13 mouse cellular contexts compared by ENCODE assay signal in the genomic region with DNA sequence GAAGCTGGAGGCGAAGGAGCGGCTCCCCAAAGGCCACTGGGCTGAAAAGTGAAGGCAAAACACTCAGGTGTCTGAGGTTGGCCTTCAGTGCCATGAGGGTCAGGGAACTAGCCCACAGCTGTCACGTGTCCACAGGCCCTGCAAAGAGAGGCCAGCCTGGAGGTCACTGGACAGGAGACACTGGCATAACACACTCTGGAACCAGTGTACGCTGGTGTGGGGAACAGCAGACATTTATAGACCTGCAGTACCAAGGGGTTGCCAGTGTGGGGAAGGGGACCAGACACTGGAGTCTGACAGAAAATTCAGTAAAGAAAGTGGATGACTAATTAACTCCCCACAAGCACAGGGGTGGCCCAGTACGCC. TPM values are rescaled to one million over a fixed set of nuclear protein-coding genes. Genes with fewer than 3 reads are reported as not detected.
DNase-seq lines count a peak whose midpoint lies in the region; ATAC-seq and TF ChIP-seq lines count a peak whose summit lies in the region.
"Had no signal": no experiment of that assay in that cellular context is flagged by ENCODE, and none has a peak within 500 bp of the region (broad histone marks: within the 10 kb centered on the region; RNA-seq: fewer than 3 reads in every experiment).

No protein-coding gene starts in this region.

- H3K9me3 ChIP-seq in forebrain, embryonic 11.5 days (ENCODE audit: control insufficient read depth, low read length) = no peaks in the 10 kb centered on the region
- H3K9me3 ChIP-seq in forebrain, embryonic 16.5 days (ENCODE audit: control insufficient read depth, low read length) = no peaks in the 10 kb centered on the region
- no peaks in the 10 kb centered on the region for H3K9me3 ChIP-seq in kidney, postnatal 0 days (replicated peaks; ENCODE audit: low read length)
- no peaks in the 10 kb centered on the region for H3K9me3 ChIP-seq in hindbrain, embryonic 16.5 days (ENCODE audit: control insufficient read depth, low read length)
- no peaks in the 10 kb centered on the region for H3K9me3 ChIP-seq in neural tube, embryonic 14.5 days (ENCODE audit: control insufficient read depth, low read length)
- H3K9me3 ChIP-seq: forebrain, embryonic 13.5 days; midbrain, embryonic 15.5 days had no signal

- H3K4me3 ChIP-seq in forebrain, embryonic 11.5 days (ENCODE audit: low read depth, low read length) = no peak overlapping the region
- H3K4me3 ChIP-seq in forebrain, embryonic 16.5 days (replicated peaks; ENCODE audit: low read length) = no peak overlapping the region
- no peak overlapping the region for H3K4me3 ChIP-seq in kidney, postnatal 0 days (replicated peaks; ENCODE audit: low read depth, low read length)
- no peak overlapping the region for H3K4me3 ChIP-seq in hindbrain, embryonic 16.5 days (ENCODE audit: low read length)
- no peak overlapping the region for H3K4me3 ChIP-seq in neural tube, embryonic 14.5 days (ENCODE audit: low read depth, low read length)
- H3K4me3 ChIP-seq: forebrain, embryonic 13.5 days; midbrain, embryonic 15.5 days had no signal

- peaks cover 7% of the 10 kb centered on the region; the same call in 1 of the 2 replicates for H3K4me1 ChIP-seq in forebrain, embryonic 11.5 days (replicated peaks; ENCODE audit: control insufficient read depth, insufficient read depth, low read length)
- H3K4me1 ChIP-seq in forebrain, embryonic 16.5 days (replicated peaks; ENCODE audit: control insufficient read depth, insufficient read depth, low read length) = peaks cover 28% of the 10 kb centered on the region
- H3K4me1 ChIP-seq in kidney, postnatal 0 days (replicated peaks; ENCODE audit: insufficient read depth, low read length) = peaks cover 7% of the 10 kb centered on the region
- peaks cover 21% of the 10 kb centered on the region for H3K4me1 ChIP-seq in hindbrain, embryonic 16.5 days (ENCODE audit: control insufficient read depth, insufficient read depth, low read depth, low read length)
- peaks cover 28% of the 10 kb centered on the region for H3K4me1 ChIP-seq in neural tube, embryonic 14.5 days (ENCODE audit: control insufficient read depth, insufficient read depth, low read length)

- peaks cover 32% of the 10 kb centered on the region for H3K27me3 ChIP-seq in forebrain, embryonic 11.5 days (ENCODE audit: control insufficient read depth, insufficient read depth, low read length)
- no peaks in the 10 kb centered on the region; the same call in 1 of the 2 replicates for H3K27me3 ChIP-seq in forebrain, embryonic 16.5 days (replicated peaks; ENCODE audit: control insufficient read depth, insufficient read depth, low read length)
- no peaks in the 10 kb centered on the region for H3K27me3 ChIP-seq in kidney, postnatal 0 days (ENCODE audit: insufficient read depth, low read length)
- H3K27me3 ChIP-seq in hindbrain, embryonic 16.5 days (replicated peaks; ENCODE audit: control insufficient read depth, insufficient read depth, low read length) = no peaks in the 10 kb centered on the region
- no peaks in the 10 kb centered on the region for H3K27me3 ChIP-seq in neural tube, embryonic 14.5 days (ENCODE audit: control insufficient read depth, insufficient read depth, low read length)

- H3K27ac ChIP-seq in forebrain, embryonic 11.5 days (ENCODE audit: low read depth, low read length) = no peak overlapping the region
- no peak overlapping the region for H3K27ac ChIP-seq in forebrain, embryonic 16.5 days (ENCODE audit: low read length)
- H3K27ac ChIP-seq in kidney, postnatal 0 days = 0 out of 2 replicates have a peak overlapping the region, but pooled peaks have one; percentile 20
- H3K27ac ChIP-seq in hindbrain, embryonic 16.5 days (ENCODE audit: low read depth, low read length) = peak overlapping the region; percentile 37; the same call in 1 of the 2 replicates
- H3K27ac ChIP-seq in neural tube, embryonic 14.5 days (ENCODE audit: low read depth, low read length) = no peak overlapping the region; the same call in 1 of the 2 replicates
- H3K27ac ChIP-seq: forebrain, embryonic 13.5 days; midbrain, embryonic 15.5 days had no signal

- H3K36me3 ChIP-seq in forebrain, embryonic 11.5 days (ENCODE audit: control insufficient read depth, insufficient read depth, low read length) = no peaks in the 10 kb centered on the region
- no peaks in the 10 kb centered on the region for H3K36me3 ChIP-seq in forebrain, embryonic 16.5 days (ENCODE audit: control insufficient read depth, insufficient read depth)
- no peaks in the 10 kb centered on the region for H3K36me3 ChIP-seq in kidney, postnatal 0 days (ENCODE audit: insufficient read depth, low read length)
- no peaks in the 10 kb centered on the region for H3K36me3 ChIP-seq in hindbrain, embryonic 16.5 days (ENCODE audit: control insufficient read depth, insufficient read depth, low read length)
- no peaks in the 10 kb centered on the region for H3K36me3 ChIP-seq in neural tube, embryonic 14.5 days (ENCODE audit: control insufficient read depth, insufficient read depth, low read length)
- H3K36me3 ChIP-seq: midbrain, embryonic 15.5 days had no signal

- ATAC-seq in forebrain, embryonic 11.5 days (replicated peaks; ENCODE audit: low FRiP score) = no peak
- no peak for ATAC-seq in forebrain, embryonic 16.5 days
- peak; percentile 67 for ATAC-seq in kidney, postnatal 0 days (replicated peaks; ENCODE audit: low FRiP score, low read depth)
- peak; percentile 27; the same call in 1 of the 2 replicates for ATAC-seq in hindbrain, embryonic 16.5 days
- peak; percentile 23; the same call in 1 of the 2 replicates for ATAC-seq in neural tube, embryonic 14.5 days (ENCODE audit: low read depth)
- ATAC-seq: forebrain, embryonic 13.5 days; midbrain, embryonic 15.5 days had no signal

- peak; percentile 51 for DNase-seq in forebrain, embryonic 11.5 days (ENCODE audit: low spot score)
- DNase-seq in kidney, postnatal 0 days (ENCODE audit: low spot score) = no peak
- DNase-seq in kidney, postnatal 10 days = no peak
- DNase-seq in lung, postnatal 36 days = no peak
- no peak for DNase-seq in urinary bladder, postnatal 25 days (ENCODE audit: low spot score)
- DNase-seq: cerebellum, adult 8-10 months; gastrocnemius, postnatal 10 days; thymus, adult 2 months had no signal

- no peak overlapping the region for H3K9ac ChIP-seq in forebrain, embryonic 11.5 days (ENCODE audit: low read length)
- H3K9ac ChIP-seq in forebrain, embryonic 16.5 days (replicated peaks; ENCODE audit: low read depth, low read length) = no peak overlapping the region
- H3K9ac ChIP-seq in kidney, postnatal 0 days (ENCODE audit: low read depth, low read length) = no peak overlapping the region
- no peak overlapping the region for H3K9ac ChIP-seq in hindbrain, embryonic 16.5 days (ENCODE audit: low read depth, low read length)
- H3K9ac ChIP-seq in neural tube, embryonic 14.5 days (replicated peaks; ENCODE audit: low read depth, low read length) = no peak overlapping the region
- H3K9ac ChIP-seq: forebrain, embryonic 13.5 days; midbrain, embryonic 15.5 days had no signal

- no peak overlapping the region for H3K4me2 ChIP-seq in forebrain, embryonic 11.5 days (ENCODE audit: low read depth, low read length, severe bottlenecking)
- no peak overlapping the region for H3K4me2 ChIP-seq in forebrain, embryonic 16.5 days (ENCODE audit: low read length)
- H3K4me2 ChIP-seq in kidney, postnatal 0 days (ENCODE audit: low read length) = no peak overlapping the region
- no peak overlapping the region for H3K4me2 ChIP-seq in hindbrain, embryonic 16.5 days (ENCODE audit: low read length)
- H3K4me2 ChIP-seq in neural tube, embryonic 14.5 days (ENCODE audit: low read depth, low read length) = no peak overlapping the region
- H3K4me2 ChIP-seq: forebrain, embryonic 13.5 days; midbrain, embryonic 15.5 days had no signal

- TF ChIP-seq CTCF in kidney, postnatal 0 days (IDR thresholded peaks at IDR 0.05; ENCODE audit: low read depth) = no peak

- 33% methylated on average over 5 of the region's 5 CpGs for WGBS in forebrain, embryonic 11.5 days
- WGBS in forebrain, embryonic 16.5 days = 38% methylated on average over 5 of the region's 5 CpGs
- 42% methylated on average over 5 of the region's 5 CpGs for WGBS in kidney, postnatal 0 days
- WGBS in hindbrain, embryonic 16.5 days = 31% methylated on average over 5 of the region's 5 CpGs
- WGBS in neural tube, embryonic 14.5 days = 25% methylated on average over 5 of the region's 5 CpGs

RNA-seq across cellular contexts. Expression of a gene that starts 8.6 kb away (rescaled TPM):
- polyA plus RNA-seq in forebrain, embryonic 11.5 days (2014; fragmentation: Nextera tagmentation; extraction: Ambion mirVana) = 10.5 and 11.5 TPM in 2 replicates
- polyA plus RNA-seq in forebrain, embryonic 16.5 days (2015; fragmentation: Nextera tagmentation; extraction: Ambion mirVana) = 8.2 and 8.7 TPM in 2 replicates
- 6.2 and 7.6 TPM in 2 replicates for polyA plus RNA-seq in kidney, postnatal 0 days (2015; fragmentation: Nextera tagmentation; extraction: Ambion mirVana)
- polyA plus RNA-seq in hindbrain, embryonic 16.5 days (2015; fragmentation: Nextera tagmentation; extraction: Ambion mirVana) = 41.7 and 59.8 TPM in 2 replicates
- polyA plus RNA-seq in neural tube, embryonic 14.5 days (2014; fragmentation: Nextera tagmentation; extraction: Ambion mirVana) = 40.8 and 73.9 TPM in 2 replicates

Comparison
In these comparisons a context has a peak if more than half of its experiments do, and no peak if none do; other contexts are left out.
1. ATAC-seq: peak in kidney, postnatal 0 days (single experiment), hindbrain, embryonic 16.5 days (single experiment) and neural tube, embryonic 14.5 days (single experiment); none in forebrain, embryonic 11.5 days (single experiment) and forebrain, embryonic 16.5 days (single experiment).
2. H3K27ac ChIP-seq: peak in kidney, postnatal 0 days (single experiment) and hindbrain, embryonic 16.5 days (single experiment); none in forebrain, embryonic 11.5 days (single experiment), forebrain, embryonic 16.5 days (single experiment) and neural tube, embryonic 14.5 days (single experiment).